Mouse (Mus musculus) monocyte, adult 5-6 weeks (primary cell): ENCODE measurements around the gene Car11. TPM values are rescaled to one million over a fixed set of nuclear protein-coding genes. Genes with fewer than 3 reads are reported as not detected.

Experiments used
- ATAC-seq: fragments of 153-309, 156-312 bp; replicated peaks from 2 replicates; pipeline ENCODE4 v1.8.0; 2017; ENCODE audit warnings: mild to moderate bottlenecking; ENCODE audit not compliant: low TSS enrichment, insufficient number of reproducible peaks, severe bottlenecking, poor library complexity, low FRiP score
- total RNA-seq: library from RNA; stranded (forward); fragments of 200-1000, 200-491, 200-594 nt; gene quantifications from 3 replicates; pipeline ENCODE4 v1.2.3, GENCODE M21; 2017

The Car11 gene
- total RNA-seq, 1 experiment from 2014 or later: not detected

GRCm38 (mm10) chr7:45719180-45719579, 19.5 kb downstream of the Car11 start:
- no peak for ATAC-seq

GRCm38 (mm10) chr7:45719738-45720412, 20.2 kb downstream of the Car11 start:
- no peak for ATAC-seq

GRCm38 (mm10) chr7:45720413-45721233, 21.0 kb downstream of the Car11 start, which contains the start of gene Fam83e:
Fam83e (plus strand) TSS chr7:45721212.
- no peak for ATAC-seq

- no peak for ATAC-seq
These were observed 21.6 kb downstream of the Car11 start for GRCm38 (mm10) chr7:45721234-45721571.

- ATAC-seq: no peak
These were observed 22.2 kb downstream of the Car11 start for GRCm38 (mm10) chr7:45721642-45722347.

GRCm38 (mm10) chr7:45722348-45722713, 22.7 kb downstream of the Car11 start:
- no peak for ATAC-seq

- no peak for ATAC-seq
These were observed 23.7 kb downstream of the Car11 start for GRCm38 (mm10) chr7:45723301-45723700.

GRCm38 (mm10) chr7:45723781-45724180, 24.1 kb downstream of the Car11 start:
- no peak for ATAC-seq

- no peak for ATAC-seq
These were observed 25.5 kb downstream of the Car11 start for GRCm38 (mm10) chr7:45725151-45725550.

GRCm38 (mm10) chr7:45725713-45726112, 26.1 kb downstream of the Car11 start, which contains the start of gene Spaca4:
Spaca4 (minus strand) TSS chr7:45725813.
- ATAC-seq: no peak

GRCm38 (mm10) chr7:45726419-45726818, 26.8 kb downstream of the Car11 start:
- ATAC-seq: no peak

GRCm38 (mm10) chr7:45727625-45728024, 28.0 kb downstream of the Car11 start:
- ATAC-seq: no peak

GRCm38 (mm10) chr7:45730727-45731431, 31.2 kb downstream of the Car11 start:
- ATAC-seq: peak; percentile 36; the same call in 1 of the 2 replicates

GRCm38 (mm10) chr7:45733477-45733876, 33.8 kb downstream of the Car11 start:
- no peak for ATAC-seq

- peak; percentile 71 for ATAC-seq
These were observed 39.6 kb downstream of the Car11 start for GRCm38 (mm10) chr7:45739162-45739763.

- no peak for ATAC-seq
These were observed 40.2 kb downstream of the Car11 start for GRCm38 (mm10) chr7:45739820-45740219.

- peak; percentile 40 for ATAC-seq
These were observed 41.7 kb downstream of the Car11 start for GRCm38 (mm10) chr7:45741308-45741707.

- peak; percentile 69 for ATAC-seq
These were observed 42.1 kb downstream of the Car11 start for GRCm38 (mm10) chr7:45741777-45742176.
